Mouse (Mus musculus): ENCODE results near the gene Cxcl9. TPM values are rescaled to one million over a fixed set of nuclear protein-coding genes. Genes with fewer than 3 reads are reported as not detected.

Gene Cxcl9
- total and polyA plus RNA-seq, 2 experiments from 2014 or later = 0.07 TPM; not detected in 1

DNA sequence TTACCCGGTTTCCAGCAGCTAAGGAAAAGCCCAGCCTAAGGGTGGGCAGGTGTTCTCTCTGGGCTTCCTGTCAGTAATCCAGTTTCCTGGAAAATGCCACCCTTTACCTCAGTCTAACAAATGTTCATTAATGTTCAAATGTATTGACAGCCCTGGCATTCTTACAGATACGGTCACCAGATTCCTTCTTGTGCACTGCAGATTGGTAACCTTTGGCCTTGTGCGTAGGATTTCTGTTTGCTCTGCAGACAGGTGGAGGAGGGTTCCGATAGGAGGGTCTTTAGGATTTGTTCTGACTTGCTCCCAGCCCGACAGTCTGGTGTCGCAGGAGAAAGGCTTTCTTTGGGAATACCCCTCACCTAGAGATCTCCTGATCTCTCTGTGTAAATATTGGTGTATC, 38.7 kb upstream of the Cxcl9 start:
- Histone ChIP-seq H3K27ac (ENCODE audit: low read depth) (no peak overlapping the region), H3K9me3 (replicated peaks; ENCODE audit: control insufficient read depth, low read length) (no peaks in the 10 kb centered on the region), H3K27me3 (ENCODE audit: control insufficient read depth, insufficient read depth, low read length) (no peaks in the 10 kb centered on the region), H3K4me2 (ENCODE audit: low read depth, low read length) (no peak overlapping the region), H3K4me3 (ENCODE audit: low read depth, low read length) (no peak overlapping the region), H3K36me3 (replicated peaks; ENCODE audit: control insufficient read depth, insufficient read depth, low read length) (no peaks in the 10 kb centered on the region), H3K9ac (replicated peaks; ENCODE audit: low read depth, low read length) (no peak overlapping the region), H3K4me1 (ENCODE audit: control insufficient read depth, insufficient read depth) (peaks cover 6% of the 10 kb centered on the region; the same call in 1 of the 2 replicates)
- TF ChIP-seq EP300 (IDR thresholded peaks at IDR 0.05; ENCODE audit: low read depth) (no peak), CTCF (IDR thresholded peaks at IDR 0.05; ENCODE audit: low read depth) (no peak)
- DNase-seq (ENCODE audit: low spot score) (peak; percentile 2), ATAC-seq (ENCODE audit: insufficient read depth, low read depth) (no peak)
- WGBS = 68% methylated on average over 6 of the region's 6 CpGs

DNA sequence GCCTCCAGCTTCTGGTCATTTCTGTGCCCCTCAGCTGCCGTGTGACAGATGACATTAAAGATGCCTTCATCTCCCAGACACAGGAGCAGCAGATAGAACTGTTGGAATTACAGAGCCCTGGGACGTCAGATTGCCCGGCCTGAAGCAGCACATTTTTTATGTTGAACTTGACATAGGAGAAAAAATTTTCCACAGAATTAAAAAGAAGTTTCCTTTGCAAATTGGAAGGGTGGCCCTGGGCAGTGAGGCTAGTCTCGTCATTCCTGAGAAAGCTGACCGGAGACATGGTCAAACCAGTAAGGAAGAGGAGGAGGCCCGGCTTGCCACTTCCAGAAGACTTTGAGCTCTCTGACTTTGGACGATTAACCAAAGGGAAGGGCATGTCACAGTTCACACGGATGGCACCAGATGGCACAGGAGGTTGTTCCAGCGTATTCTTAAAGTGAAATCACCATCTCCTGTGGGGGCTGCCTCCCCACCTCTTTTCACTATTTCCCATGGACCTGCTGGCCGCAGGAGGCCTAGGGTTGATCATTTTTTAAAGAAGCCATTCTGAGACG, 37.3 kb upstream of the Cxcl9 start:
- Histone ChIP-seq H3K4me1 (ENCODE audit: control insufficient read depth, insufficient read depth) (peaks cover 6% of the 10 kb centered on the region; the same call in 1 of the 2 replicates), H3K4me2 (ENCODE audit: low read depth, low read length) (no peak overlapping the region), H3K9me3 (replicated peaks; ENCODE audit: control insufficient read depth, low read length) (no peaks in the 10 kb centered on the region), H3K27ac (ENCODE audit: low read depth) (no peak overlapping the region), H3K4me3 (ENCODE audit: low read depth, low read length) (no peak overlapping the region), H3K27me3 (ENCODE audit: control insufficient read depth, insufficient read depth, low read length) (no peaks in the 10 kb centered on the region), H3K9ac (replicated peaks; ENCODE audit: low read depth, low read length) (no peak overlapping the region), H3K36me3 (replicated peaks; ENCODE audit: control insufficient read depth, insufficient read depth, low read length) (no peaks in the 10 kb centered on the region)
- WGBS = 75% methylated on average over 11 of the region's 11 CpGs
- TF ChIP-seq CTCF (IDR thresholded peaks at IDR 0.05; ENCODE audit: low read depth) = no peak
- no peak for TF ChIP-seq EP300 (IDR thresholded peaks at IDR 0.05; ENCODE audit: low read depth)
- ATAC-seq (ENCODE audit: insufficient read depth, low read depth) (no peak), DNase-seq (ENCODE audit: low spot score) (peak; percentile 2)

DNA sequence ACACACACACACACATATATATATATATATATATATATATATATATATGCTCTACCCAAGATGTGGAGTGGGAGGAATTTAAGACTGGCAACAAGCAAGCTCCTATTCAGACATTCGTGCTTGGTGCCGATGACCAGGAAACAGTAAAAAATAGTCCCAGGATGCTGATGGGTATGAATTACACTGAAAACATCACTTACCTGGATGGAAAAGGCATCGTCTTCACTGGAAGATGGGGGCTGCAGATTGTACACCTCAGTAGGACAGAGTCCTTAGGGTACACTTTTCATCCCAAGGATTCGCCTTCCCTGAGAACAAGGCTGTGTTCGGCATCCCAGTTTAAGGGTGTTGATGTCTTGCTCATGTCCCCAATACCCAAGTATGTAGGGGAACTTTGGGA, 36.1 kb upstream of the Cxcl9 start:
- peaks cover 6% of the 10 kb centered on the region; the same call in 1 of the 2 replicates for H3K4me1 ChIP-seq (ENCODE audit: control insufficient read depth, insufficient read depth)
- no peak overlapping the region for H3K4me3 ChIP-seq (ENCODE audit: low read depth, low read length)
- WGBS = 90% methylated on average over 5 of the region's 5 CpGs
- no peak overlapping the region for H3K4me2 ChIP-seq (ENCODE audit: low read depth, low read length)
- no peak overlapping the region for H3K9ac ChIP-seq (replicated peaks; ENCODE audit: low read depth, low read length)
- H3K9me3 ChIP-seq (replicated peaks; ENCODE audit: control insufficient read depth, low read length) = no peaks in the 10 kb centered on the region
- no peak overlapping the region for H3K27ac ChIP-seq (ENCODE audit: low read depth)
- no peaks in the 10 kb centered on the region for H3K36me3 ChIP-seq (replicated peaks; ENCODE audit: control insufficient read depth, insufficient read depth, low read length)
- DNase-seq (ENCODE audit: low spot score) (no peak), ATAC-seq (ENCODE audit: insufficient read depth, low read depth) (no peak)
- TF ChIP-seq EP300 (IDR thresholded peaks at IDR 0.05; ENCODE audit: low read depth) = no peak
- TF ChIP-seq CTCF (IDR thresholded peaks at IDR 0.05; ENCODE audit: low read depth) = no peak
- H3K27me3 ChIP-seq (ENCODE audit: control insufficient read depth, insufficient read depth, low read length) = no peaks in the 10 kb centered on the region

DNA sequence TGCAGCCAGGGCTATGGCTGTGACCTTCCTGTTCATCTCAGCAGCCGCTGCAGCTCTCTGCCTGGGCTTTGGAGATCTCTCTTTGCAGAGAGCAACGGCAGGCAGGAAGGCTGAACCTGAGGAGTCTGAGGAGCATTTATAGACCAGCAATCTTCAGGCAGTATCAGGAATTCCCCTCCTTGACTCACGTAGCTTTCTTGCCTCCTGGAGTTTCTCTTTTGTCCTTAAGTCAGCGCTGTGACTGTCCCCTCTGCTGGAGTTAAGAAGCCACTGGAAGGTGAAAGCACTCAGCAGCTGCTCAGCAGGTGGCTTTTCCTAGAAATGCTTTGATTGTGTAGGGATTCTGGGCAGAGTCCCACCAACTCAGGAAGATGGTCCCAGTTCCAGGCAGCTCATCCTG, 35.3 kb upstream of the Cxcl9 start:
- Histone ChIP-seq H3K4me3 (ENCODE audit: low read depth, low read length) (no peak overlapping the region), H3K4me1 (ENCODE audit: control insufficient read depth, insufficient read depth) (peaks cover 5% of the 10 kb centered on the region; the same call in 1 of the 2 replicates), H3K4me2 (ENCODE audit: low read depth, low read length) (no peak overlapping the region), H3K9ac (replicated peaks; ENCODE audit: low read depth, low read length) (no peak overlapping the region), H3K27ac (ENCODE audit: low read depth) (no peak overlapping the region), H3K27me3 (ENCODE audit: control insufficient read depth, insufficient read depth, low read length) (no peaks in the 10 kb centered on the region), H3K9me3 (replicated peaks; ENCODE audit: control insufficient read depth, low read length) (no peaks in the 10 kb centered on the region), H3K36me3 (replicated peaks; ENCODE audit: control insufficient read depth, insufficient read depth, low read length) (no peaks in the 10 kb centered on the region)
- ATAC-seq (ENCODE audit: insufficient read depth, low read depth) (no peak), DNase-seq (ENCODE audit: low spot score) (no peak)
- TF ChIP-seq CTCF (IDR thresholded peaks at IDR 0.05; ENCODE audit: low read depth) (no peak), EP300 (IDR thresholded peaks at IDR 0.05; ENCODE audit: low read depth) (no peak)
- WGBS = 9% methylated on average over 4 of the region's 4 CpGs

DNA sequence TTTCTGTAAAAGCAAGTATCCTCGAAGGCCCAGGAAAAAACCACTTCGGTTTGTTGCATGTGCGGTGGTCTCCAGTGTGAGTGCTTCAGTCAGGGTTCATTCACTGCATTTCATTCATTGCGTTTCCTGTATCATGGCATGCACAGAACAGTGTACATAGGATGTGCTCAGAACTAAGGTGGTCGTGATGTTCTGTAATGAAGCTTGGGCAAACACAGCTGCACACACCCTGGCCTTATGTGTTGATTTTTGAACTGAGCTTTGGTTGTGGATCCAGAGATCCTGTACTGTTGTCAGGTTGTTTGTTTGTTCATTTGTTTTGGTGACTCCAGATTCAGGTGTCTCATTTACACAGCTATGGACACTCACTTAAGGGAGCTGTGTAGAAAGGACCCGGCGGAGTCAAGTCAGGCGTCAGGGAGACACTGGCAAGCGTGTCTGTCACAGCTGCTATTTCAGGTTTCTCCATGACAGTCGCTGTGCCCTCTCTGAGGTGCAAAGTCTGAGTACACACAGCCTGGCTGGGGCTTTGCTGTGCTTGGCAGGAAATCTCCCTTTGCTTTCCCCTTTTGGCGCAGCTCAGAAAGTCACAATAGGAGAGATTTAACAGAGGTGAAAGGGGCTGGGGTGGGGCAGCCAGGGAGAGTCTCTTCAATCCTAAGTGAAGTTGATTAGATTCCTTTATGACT, 31.0 kb upstream of the Cxcl9 start:
- no peaks in the 10 kb centered on the region for H3K27me3 ChIP-seq (ENCODE audit: control insufficient read depth, insufficient read depth, low read length)
- no peak overlapping the region for H3K4me3 ChIP-seq (ENCODE audit: low read depth, low read length)
- 59% methylated on average over 11 of the region's 11 CpGs for WGBS
- H3K9ac ChIP-seq (replicated peaks; ENCODE audit: low read depth, low read length) = no peak overlapping the region
- H3K36me3 ChIP-seq (replicated peaks; ENCODE audit: control insufficient read depth, insufficient read depth, low read length) = no peaks in the 10 kb centered on the region
- no peak for ATAC-seq (ENCODE audit: insufficient read depth, low read depth)
- TF ChIP-seq CTCF (IDR thresholded peaks at IDR 0.05; ENCODE audit: low read depth) (no peak), EP300 (IDR thresholded peaks at IDR 0.05; ENCODE audit: low read depth) (no peak)
- H3K9me3 ChIP-seq (replicated peaks; ENCODE audit: control insufficient read depth, low read length) = no peaks in the 10 kb centered on the region
- no peak for DNase-seq (ENCODE audit: low spot score)
- no peaks in the 10 kb centered on the region for H3K4me1 ChIP-seq (ENCODE audit: control insufficient read depth, insufficient read depth)
- no peak overlapping the region for H3K4me2 ChIP-seq (ENCODE audit: low read depth, low read length)
- no peak overlapping the region for H3K27ac ChIP-seq (ENCODE audit: low read depth)
